Mouse (Mus musculus) right cerebral cortex, postnatal 14 days (tissue): ENCODE data around the gene Sh3rf1.
A peak's percentile ranks its signal among the peaks of the same experiment; 100 is the strongest.

Experiments used
- DNase-seq: peaks from one replicate; pipeline ENCODE4 v3.0.0; 2022

Gene Sh3rf1

DNA sequence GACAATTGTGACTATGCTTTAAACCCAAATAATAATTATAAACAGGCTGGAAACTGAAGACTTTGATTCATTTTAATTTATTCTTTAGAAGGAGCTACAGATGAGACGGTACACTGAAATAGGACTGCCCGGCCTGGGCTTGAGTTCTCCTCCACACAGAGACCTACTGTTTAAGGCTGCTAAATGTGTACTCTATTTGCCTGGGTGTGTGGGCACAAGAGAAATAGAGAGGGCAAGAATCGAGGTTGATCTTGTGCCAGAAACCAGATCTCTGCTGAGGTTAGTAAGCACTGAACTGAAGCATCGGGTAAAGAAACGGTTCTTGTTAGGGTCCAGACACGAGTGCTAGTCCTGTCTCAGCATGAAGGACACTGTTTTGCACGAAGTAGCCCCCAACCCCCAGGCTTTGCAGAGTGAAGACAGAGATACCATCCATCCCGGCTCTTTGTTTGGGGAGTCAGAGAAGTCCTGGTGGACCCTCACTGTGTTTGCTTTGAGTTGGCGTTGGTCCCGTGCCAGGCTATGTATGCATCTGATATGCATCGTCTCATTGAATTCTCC, 64.4 kb downstream of the Sh3rf1 start:
- DNase-seq: peak; percentile 38

DNA sequence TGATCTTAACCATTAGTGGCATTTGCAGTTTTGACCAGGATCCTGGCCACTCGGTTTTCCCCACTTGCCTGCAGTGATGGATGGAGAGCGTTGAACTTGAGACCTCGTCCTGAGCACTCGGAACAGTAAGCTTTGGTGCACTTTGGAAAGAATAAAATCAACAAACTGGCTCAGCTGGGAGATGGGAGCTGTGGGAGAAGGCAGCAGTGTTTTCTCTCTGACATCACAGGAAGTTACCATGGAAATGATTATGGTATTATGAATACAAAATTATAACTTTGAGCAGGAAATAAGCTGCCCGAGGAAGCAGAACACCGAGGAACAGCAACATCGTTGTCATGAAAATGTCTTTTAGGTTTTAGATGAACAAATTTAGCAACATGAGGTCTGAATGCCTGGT, 65.0 kb downstream of the Sh3rf1 start:
- DNase-seq: no peak

DNA sequence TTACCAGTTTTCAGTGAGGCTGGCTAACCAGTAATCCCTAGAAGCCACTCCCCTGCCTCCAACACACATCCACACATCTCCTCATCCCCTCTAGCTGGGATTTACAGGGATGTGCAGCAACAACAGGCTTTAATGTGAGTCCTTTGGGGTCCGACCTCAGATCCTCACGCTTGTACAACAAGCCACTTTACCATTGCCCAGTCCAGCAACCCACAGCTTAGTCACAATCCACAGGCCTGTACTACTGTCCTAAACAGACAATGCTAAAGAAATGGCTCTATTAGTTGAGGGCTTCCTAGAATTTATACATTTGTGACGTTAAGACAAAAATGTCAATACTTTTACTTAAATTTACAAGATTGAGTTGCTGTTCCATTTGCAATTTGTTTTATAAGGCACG, 71.4 kb downstream of the Sh3rf1 start:
- DNase-seq: no peak

DNA sequence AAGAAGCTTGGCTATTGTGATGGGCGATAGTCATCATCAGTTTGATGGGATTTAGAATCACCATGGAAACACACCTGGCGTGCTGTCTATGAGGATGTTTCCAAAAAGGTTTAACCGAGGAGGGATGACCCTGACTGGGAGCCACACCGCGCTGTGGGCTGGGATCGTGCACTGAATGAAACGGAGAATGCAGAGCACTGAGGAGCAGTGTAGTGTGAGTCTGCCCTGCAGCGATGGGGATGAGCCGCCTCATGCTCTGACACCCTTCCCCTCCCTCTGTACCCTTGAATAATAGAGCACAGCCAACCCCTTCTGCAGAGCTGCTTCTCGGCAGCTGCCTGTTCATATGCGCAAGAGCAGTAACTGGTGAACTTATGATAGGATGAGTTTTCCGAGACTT, 71.8 kb downstream of the Sh3rf1 start:
- no peak for DNase-seq

DNA sequence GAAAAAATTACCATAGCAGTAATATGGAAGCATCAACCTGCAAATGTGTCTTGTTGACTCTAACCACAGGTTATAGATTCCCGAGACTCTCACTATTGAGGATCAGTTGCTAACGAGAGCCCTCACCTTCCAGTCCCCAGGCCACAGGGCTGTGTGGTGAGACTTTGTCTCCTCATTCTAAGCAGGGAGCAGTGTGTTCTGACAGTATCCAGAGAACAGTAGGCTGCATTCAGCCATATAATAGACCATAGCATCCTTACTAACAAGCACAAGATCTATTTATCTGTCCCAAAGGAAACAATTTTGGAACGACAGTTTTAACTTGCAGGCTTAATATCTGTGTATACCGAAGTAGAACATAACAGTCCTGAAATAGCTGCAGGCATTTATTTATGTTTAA, 75.2 kb downstream of the Sh3rf1 start:
- DNase-seq: no peak

DNA sequence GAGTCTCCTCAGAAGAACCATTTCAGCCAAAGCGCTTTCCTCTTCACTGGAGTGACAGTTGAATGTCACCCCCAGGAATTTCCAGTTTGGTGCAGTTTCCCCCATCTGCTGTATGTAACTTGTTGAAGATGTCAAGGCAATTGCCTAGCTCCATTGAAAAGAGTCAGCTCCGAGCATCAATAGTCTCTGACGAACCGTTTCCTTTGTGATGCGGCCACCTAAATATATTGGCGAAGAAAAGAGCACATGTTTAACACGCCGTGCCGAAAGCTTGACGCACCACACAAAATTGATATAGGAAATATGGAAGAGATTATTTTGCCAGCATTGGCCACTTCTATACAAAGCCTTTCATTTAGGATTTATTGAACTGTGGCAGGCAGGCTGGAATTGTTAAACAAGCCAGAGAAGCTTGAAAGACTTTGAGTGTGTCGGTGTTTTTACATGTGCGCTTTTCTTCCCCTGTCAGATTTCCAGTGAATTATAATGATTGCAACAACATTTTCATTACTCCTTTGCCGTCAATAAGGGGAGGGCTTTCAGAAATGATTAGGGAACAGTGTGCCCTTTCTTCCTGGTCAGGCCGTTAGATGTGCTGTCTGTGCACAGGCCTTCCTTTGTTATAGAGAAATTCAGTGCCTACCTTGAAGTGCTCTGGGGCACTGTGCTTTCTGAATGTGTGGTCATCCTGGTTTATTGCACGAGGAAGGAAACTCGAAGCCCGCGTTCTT, 77.8 kb downstream of the Sh3rf1 start:
- no peak for DNase-seq

DNA sequence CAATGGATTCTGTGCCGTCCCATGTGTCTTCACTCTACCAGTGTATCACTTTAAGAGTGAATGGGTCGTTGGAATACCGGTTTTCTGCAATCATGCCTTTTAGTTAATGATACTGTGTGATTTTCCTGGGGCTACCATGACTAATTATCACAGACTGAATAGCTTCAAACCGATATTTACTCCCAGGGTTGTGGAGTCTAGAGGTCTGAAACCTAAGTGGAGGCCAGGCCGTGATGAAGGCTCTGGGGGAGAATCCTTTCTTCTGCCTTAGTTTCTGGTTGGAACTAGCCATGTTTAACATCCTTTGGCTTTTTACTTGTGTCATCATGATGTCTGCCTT, 78.3 kb downstream of the Sh3rf1 start:
- no peak for DNase-seq

DNA sequence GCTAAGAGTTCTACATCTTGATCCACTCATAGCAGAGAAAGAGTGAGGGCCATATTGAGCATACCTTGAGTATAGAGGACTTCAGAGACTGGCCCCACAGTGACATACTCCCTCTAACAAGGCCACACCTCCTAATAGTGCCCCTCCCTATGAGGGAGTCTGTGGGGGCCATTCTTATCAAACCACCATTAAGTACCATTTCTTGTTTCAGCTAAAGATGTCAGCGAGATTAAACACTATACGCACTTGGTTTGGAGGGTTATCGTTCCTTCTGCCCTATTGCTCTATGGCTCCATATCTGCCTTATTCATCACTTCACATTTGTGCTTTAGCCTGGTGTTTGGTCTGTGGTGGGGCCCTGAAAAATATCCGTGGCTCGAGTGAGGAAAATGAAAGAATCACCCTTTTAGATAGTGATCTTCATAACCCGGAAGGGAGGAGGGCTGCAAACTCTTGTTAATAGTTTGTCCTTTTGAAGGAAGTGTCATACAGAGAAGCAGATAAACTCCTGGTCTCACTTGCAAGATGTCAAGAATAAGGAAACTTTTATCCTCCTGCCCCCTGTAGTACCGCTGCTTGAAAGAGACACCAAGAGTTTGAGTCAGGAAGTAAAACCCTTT, 81.9 kb downstream of the Sh3rf1 start:
- DNase-seq: no peak

DNA sequence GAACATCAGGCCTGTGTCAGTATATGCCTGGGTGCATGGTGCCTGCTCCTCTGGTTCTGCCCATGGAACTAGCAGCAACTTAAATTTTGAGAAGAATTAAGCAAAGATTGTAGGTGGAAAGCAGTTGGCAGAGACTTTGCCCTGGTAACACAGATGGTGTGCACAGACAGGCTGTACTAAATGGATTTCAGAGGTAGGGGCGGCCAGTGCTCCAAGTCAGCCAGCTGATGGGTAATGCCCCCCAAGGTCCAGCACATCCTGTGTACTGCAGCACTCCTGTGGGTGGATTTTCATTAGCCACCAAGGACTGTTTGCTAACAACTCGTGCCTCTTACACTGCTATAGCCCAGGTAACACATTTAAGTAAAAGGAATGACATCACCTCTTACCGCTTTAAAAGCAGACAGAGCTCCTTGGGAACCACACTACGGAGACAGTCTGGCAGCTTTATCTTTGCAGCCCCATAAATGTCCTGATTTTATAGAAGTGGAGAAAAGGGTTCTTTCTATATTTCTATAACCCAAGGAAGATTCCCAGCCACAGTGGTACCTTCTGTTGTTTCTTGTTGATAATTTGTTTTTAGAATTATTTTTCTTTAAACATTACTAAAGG, 82.9 kb downstream of the Sh3rf1 start:
- peak; percentile 16 for DNase-seq

DNA sequence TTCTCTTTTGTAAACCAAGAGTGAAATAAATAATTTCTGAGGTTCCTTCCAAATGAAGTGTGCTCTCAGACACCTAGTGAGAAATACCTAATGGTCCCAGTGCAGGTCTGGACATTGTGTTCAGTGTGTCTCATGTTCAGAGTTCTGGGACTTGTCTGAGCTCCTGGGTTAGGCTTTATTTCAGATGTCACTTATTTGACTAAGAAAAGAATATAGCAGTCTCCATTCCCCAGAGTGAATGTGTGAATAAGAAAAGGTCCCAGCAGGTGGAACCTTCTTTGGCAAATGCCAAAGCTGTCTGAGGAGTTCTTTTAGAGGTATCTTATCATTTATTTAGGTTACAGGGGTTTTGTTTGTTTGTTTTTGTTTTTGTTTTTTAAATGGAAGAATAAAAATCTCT, 85.2 kb downstream of the Sh3rf1 start:
- no peak for DNase-seq

DNA sequence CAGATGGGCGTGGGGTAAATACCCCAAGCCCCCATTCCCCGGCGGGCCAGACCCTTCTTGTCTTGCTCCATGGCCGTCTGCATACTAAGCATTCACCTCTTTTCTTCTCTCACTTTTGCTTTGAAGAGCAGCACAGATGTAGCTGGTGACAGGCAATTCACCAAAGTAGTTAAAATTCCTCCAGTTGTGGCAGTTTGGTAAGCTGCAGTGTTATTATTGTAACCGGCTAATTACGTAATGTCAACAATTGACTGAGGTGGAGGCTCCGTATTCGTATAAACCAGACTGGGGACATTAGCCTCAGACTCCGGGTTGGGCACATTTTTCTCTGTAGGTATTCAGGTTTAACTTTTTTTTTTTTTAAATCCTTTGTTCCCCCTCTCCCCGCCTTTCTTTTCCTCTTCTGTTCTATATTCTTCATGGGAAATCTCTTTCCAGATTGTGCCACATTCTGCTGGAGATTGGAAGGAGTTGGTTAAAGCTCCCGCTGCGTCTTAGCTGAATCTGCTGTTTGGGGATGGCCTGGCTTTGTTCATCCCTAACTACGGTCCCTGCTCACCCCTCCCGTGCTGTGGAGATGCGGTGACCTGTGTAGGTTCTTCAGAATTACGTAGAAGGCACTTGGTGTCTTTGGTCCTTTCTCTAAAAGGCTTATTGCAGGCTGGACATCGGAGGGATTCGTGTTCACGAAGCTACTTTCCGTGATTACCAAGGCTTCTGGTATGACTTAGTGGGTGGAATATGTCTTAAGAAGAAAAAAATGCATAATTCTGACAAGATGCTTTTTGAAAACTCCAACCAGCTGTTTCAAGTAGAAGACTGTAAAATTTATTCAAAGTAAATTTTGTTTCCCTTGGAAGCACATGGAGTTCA, 86.1 kb downstream of the Sh3rf1 start:
- DNase-seq: no peak

DNA sequence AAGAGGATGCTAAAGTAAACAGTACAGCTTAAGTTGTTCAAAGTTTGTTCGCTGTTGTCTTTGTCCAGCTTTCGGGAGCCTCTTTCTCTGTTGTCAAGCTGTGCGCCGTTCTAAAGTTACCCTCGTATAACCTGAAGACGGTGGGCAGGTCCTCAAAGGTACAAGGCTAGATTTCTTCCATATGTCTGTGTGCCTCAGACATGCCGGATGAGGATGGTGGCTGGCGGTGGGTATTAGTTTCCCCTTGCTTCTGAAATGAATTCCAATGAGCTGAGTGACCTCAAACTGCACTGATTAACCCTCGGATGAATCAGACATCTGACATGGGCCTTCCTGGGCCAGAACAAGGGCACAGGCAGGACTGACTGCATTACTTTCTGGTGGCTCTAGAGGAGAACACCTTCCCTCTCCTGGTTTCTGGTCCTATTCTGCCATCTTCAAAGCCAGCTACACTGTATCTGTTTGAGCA, 86.8 kb downstream of the Sh3rf1 start:
- no peak for DNase-seq

DNA sequence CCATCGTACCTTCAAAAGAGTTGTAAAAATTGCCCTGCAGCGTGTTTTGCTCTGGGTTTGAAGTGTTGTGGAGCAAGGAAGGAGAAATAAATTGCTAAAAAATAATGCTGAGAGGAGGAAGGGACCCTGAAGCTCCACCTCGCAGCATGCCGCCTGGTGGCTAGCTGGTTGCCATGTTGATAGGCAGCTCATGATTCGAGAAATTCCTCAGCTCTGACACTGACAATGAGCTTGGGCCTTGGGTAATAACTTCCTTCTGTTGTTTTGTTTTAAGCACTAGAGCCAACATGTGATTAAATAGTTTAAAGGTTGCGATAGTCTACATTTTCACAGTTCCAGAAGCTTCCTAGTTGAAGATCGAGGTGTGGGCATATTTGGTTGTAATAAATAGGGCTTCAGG, 89.3 kb downstream of the Sh3rf1 start:
- no peak for DNase-seq

DNA sequence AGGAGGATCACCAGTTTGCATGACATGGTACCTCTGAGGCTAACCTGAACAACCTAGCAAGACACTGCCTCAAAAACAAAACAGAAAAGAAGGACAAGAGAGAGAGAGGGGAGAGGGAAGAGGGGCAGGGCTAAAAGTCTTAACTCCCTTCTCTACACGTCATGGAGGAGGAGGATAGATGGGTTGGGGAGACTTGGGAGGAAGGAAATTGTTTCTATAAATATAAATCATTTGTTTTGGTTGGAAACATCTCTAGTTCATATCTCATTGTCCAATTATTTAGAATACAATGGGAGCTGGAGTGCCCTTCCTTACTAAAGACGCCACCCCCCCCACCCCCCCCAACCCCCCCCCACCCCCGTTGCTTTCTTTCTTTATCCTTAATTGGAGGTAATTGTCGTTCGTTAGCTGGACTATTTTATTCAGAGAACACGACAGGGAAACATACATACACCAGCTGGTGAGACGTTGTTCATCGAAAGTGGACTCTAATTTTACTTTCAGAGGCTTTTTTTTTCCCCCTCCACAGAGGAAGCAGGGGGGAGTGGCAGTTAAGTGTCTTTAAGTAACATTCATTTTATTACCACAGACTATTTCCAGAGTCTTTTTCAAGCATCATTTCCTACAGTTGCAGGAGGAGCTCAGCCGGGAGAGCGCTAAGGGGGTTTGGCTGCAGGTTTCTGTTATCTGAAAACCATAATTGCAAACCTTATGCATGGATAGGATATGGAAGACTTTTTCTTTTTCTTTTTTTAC, 92.5 kb downstream of the Sh3rf1 start:
- no peak for DNase-seq

DNA sequence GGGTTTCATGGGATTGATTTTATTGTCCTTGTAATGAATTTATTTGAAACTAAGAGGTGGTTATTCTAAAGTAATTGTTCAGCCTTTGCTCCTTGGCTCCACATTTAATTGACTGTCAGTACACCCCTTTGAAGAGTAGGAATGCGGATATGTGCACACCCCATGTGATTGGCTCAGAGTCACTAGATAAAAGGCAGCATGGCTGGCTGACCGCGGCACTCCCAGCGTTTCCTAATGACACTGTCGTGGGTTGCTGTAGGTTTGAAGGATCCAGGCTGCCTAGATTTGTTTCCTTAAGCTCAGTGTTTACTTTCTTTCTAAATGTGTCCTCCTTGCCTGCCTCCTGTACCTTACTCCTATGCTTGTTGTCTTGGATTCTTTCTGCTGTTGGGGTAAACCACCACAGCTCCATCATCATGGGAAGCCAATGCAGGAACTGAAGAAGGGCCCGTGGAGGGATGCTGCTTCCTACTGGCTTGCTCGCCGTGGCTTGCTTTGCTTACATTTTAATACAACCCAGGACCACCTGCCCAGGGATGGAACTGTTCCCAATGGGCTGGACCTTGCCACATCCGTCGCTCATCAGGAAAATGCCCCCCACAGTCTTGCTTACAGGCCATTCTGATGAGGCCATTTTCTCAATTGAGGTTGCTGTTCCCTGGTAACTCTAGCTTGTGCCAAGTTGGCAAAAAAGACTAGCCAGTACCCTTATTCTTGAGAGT, 93.3 kb downstream of the Sh3rf1 start:
- no peak for DNase-seq

DNA sequence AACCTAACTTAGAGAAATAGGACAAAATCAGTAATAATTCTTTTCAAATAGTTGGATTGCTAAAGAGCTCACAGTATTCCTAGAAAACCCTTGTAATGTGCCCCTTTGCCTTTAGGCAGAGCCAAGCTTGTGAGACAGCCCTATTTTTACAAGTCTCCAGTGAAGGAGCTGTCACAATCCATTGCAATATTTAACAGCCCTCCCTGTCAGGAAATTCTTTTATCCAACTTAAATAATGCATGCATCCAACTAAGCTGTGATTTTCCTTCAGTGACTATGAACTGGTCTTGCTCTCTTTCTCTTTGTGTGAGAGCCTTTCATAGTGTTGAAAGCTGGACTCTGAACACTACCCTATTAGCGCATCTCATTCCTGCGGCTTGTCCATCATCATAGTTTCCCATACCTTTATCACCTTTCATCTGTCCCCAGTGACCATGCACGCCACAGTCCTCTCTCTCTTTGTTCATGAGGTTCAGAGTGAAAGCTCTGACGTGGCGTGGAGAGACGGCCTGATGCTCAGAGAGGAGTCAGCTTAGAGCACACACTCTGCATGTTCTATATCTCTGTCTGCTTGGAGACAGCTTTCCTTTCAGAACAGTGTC, 94.0 kb downstream of the Sh3rf1 start:
- no peak for DNase-seq

DNA sequence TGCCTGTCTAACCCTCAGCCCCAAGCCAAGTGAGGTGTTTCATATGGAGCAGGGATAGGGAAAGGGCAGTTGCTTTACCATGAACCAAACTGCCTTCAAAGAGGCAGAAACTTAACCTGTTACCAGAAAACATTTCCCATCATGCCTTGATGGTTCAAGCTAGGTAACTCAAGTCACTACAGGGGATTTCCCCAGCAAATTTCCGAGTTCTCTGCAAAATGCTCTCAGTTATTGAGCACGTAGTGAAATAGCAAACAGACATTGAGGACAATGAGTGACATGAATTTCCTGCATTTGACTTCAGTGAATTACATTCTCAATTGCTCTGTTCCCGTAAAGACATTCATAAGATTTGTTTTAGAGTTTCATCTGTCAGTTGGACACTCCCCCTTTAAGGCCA, 97.5 kb downstream of the Sh3rf1 start:
- no peak for DNase-seq

DNA sequence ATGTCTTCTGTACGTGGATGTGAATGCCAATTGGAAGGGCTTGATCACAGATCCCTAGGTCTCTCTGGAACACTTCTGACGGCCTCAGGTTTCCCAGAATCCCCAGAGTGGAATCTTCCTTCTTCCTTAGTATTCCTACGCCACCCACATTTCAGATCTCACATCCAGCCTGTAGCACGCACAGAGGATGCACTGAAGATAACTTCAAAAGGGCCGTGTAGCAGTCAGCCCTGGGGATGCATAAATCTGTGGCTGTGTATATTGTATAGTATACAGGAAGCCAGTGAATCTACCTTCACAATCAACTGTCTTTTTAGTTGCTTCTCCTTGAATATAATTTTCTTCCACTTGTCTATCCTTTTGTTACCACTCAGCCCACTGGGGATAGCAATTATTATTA, 98.1 kb downstream of the Sh3rf1 start:
- no peak for DNase-seq

DNA sequence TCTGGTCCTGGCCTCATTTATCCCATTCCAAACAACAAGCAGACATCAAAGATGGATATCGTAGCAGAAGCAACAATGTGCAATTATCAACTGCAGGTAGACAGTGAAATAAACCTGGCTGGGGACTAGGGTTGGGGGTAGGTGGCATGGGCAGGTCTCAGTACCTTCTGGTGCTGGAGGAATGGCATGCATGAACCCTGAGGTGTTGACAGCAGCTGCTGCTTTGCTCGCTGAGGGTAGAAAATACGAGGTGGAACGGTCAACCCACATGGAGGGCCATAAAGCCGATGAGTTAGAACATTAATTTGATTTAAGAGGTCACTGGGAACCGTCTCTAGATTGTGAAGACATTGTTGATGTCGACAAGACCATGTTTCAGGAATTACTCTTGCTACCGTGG, 98.8 kb downstream of the Sh3rf1 start:
- DNase-seq: no peak

DNA sequence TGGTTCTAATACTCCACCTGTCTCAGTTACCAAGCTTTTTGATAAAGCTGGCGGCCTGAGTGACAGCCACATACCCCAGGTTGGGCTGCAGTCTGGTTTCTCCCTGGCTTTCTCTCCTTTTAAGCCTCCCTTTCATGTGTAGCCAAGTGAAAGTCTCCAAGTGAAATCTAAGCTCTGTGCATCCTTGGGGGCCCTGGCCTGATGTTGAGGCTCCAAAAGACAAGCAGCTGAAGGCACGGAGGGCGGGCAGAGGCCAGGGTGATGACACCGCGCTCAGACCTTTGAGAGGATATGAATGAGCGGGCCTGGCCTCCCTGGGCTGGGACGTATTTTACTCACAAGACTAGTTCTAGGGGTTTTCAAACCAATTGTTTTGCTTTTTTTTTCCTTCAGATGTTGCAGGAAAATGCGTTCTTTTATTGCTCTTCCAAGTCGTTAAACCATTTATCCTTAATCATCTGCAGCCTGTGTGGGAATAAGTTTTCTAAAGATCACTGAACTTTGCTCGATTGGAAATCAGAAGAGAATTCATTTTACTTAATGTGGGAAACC, 100.8 kb downstream of the Sh3rf1 start:
- DNase-seq: no peak
